Mouse (Mus musculus): ENCODE measurements at regions not wholly inside any gene's neighbourhood (a gene's known extent, or its start where the extent isn't known, plus 50 kb on each side); places are given as distances from the start of the nearest gene placed in this dataset.

DNA sequence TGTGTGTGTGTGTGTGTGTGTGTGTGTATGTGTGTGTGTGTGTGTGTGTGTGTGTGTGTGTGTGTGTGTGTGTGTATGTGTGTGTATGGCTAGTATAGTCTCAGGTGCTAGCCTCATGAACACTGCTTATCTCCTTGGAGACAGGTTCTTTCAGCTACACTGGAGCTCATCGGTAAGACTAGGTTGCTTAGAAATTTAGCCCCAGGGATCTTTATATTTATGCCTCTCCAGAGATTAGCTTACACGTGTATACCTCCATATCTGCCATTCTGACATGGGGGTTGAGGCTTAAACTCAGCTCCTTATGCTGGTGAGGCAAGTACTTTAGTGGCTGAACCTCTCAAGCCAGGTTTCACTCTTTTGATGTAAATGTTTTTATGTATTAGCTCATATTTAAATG, 127.0 kb upstream of the Hgf start:
- TF ChIP-seq CTCF (IDR thresholded peaks at IDR 0.05; ENCODE audit: borderline replicate concordance, extremely low read depth, insufficient read depth, insufficient read length) (no peak), POLR2A (IDR thresholded peaks at IDR 0.05; ENCODE audit: borderline replicate concordance, extremely low read depth, insufficient read depth, insufficient read length, poor library complexity, severe bottlenecking) (no peak)
